In the genomic region with DNA sequence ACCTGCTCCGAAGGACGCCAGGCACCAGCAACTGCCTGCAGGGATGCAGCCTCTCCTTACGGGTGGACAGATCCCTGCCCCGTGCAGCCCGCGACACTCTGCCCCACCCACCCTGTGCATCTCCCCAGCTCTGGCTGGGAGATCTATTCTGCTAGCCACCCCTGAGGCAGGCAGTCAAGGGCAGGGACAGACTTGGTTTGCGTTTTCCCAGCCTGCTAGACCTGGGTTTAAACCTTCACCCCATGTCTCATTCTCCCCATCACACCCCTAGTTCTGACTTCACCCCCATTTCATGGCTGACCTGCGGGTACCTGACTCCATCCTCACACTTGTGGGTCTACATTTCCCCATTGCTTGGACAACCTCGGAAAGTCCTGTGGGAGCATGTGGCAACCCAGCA, we compare ENCODE assay signal across 10 mouse cellular contexts. TPM values are rescaled to one million over a fixed set of nuclear protein-coding genes. Genes with fewer than 3 reads are reported as not detected.
DNase-seq lines count a peak whose midpoint lies in the region; ATAC-seq and TF ChIP-seq lines count a peak whose summit lies in the region.
"Had no signal": no experiment of that assay in that cellular context is flagged by ENCODE, and none has a peak within 500 bp of the region (broad histone marks: within the 10 kb centered on the region; RNA-seq: fewer than 3 reads in every experiment).

TSS of gene Shisal1 (minus strand) at position 101 of the 400 bp plus-strand sequence.

- no peak for DNase-seq in heart, postnatal 4 days
- peak; percentile 52 for DNase-seq in ZHBTc4 (ENCODE audit: low read depth, low spot score)
- no peak for DNase-seq in spleen, adult 12 weeks (ENCODE audit: low spot score)
- no peak for DNase-seq in adrenal gland, adult 2 months
- DNase-seq in thymus, adult 2 months: no peak
- DNase-seq: thymus, postnatal 36 days had no signal

- no peaks in the 10 kb centered on the region for H3K9me3 ChIP-seq in heart, embryonic 15.5 days (replicated peaks)
- H3K9me3 ChIP-seq in hindbrain, embryonic 15.5 days: no peaks in the 10 kb centered on the region
- no peaks in the 10 kb centered on the region for H3K9me3 ChIP-seq in liver, embryonic 16.5 days (replicated peaks; ENCODE audit: control insufficient read depth, low read length)

- H3K4me1 ChIP-seq in heart, embryonic 15.5 days (replicated peaks): peaks cover 20% of the 10 kb centered on the region
- H3K4me1 ChIP-seq in hindbrain, embryonic 15.5 days (replicated peaks): peaks cover 49% of the 10 kb centered on the region
- H3K4me1 ChIP-seq in liver, embryonic 16.5 days (ENCODE audit: control insufficient read depth, low read depth, low read length): no peaks in the 10 kb centered on the region
- H3K4me1 ChIP-seq in thymus, adult 2 months (replicated peaks; ENCODE audit: control insufficient read depth, insufficient read depth, low read length): peaks cover 6% of the 10 kb centered on the region

- no peaks in the 10 kb centered on the region for H3K36me3 ChIP-seq in heart, embryonic 15.5 days
- no peaks in the 10 kb centered on the region for H3K36me3 ChIP-seq in hindbrain, embryonic 15.5 days
- no peaks in the 10 kb centered on the region for H3K36me3 ChIP-seq in liver, embryonic 16.5 days (ENCODE audit: control insufficient read depth, insufficient read depth)
- no peaks in the 10 kb centered on the region for H3K36me3 ChIP-seq in thymus, adult 2 months (ENCODE audit: control insufficient read depth, insufficient read depth, low read length)

- 25% methylated on average over 9 of the region's 9 CpGs for WGBS in heart, embryonic 15.5 days
- WGBS in hindbrain, embryonic 15.5 days: 17% methylated on average over 9 of the region's 9 CpGs
- WGBS in liver, embryonic 16.5 days (ENCODE audit: insufficient replicate concordance): 13% methylated on average over 9 of the region's 9 CpGs
- WGBS in thymus, adult 2 months: 47% methylated on average over 9 of the region's 9 CpGs

- H3K4me2 ChIP-seq in heart, embryonic 15.5 days: peak within 1 kb of the TSS; percentile 89
- H3K4me2 ChIP-seq in hindbrain, embryonic 15.5 days: peak within 1 kb of the TSS; percentile 87
- peak within 1 kb of the TSS; percentile 51 for H3K4me2 ChIP-seq in liver, embryonic 16.5 days (ENCODE audit: low read depth, low read length)

- peak within 1 kb of the TSS; percentile 49 for H3K4me3 ChIP-seq in heart, embryonic 15.5 days
- peak within 1 kb of the TSS; percentile 63 for H3K4me3 ChIP-seq in hindbrain, embryonic 15.5 days
- H3K4me3 ChIP-seq in liver, embryonic 16.5 days (ENCODE audit: low read depth, low read length): peak within 1 kb of the TSS; percentile 29; the same call in 1 of the 2 replicates
- no peak within 1 kb of the TSS for H3K4me3 ChIP-seq in thymus, adult 2 months (ENCODE audit: control insufficient read depth, insufficient read depth, low read length)

- no peak within 1 kb of the TSS for H3K27ac ChIP-seq in heart, embryonic 15.5 days
- H3K27ac ChIP-seq in hindbrain, embryonic 15.5 days (replicated peaks): peak within 1 kb of the TSS; percentile 67; the same call in 1 of the 2 replicates
- H3K27ac ChIP-seq in liver, embryonic 16.5 days (ENCODE audit: low read length): no peak within 1 kb of the TSS
- H3K27ac ChIP-seq in thymus, adult 2 months (ENCODE audit: control insufficient read depth, insufficient read depth, low read length): no peak within 1 kb of the TSS

- no peak for TF ChIP-seq CTCF in thymus, adult 2 months (IDR thresholded peaks at IDR 0.05; ENCODE audit: borderline replicate concordance, control insufficient read depth, extremely low read depth, insufficient read depth, low read length, poor library complexity)

- H3K9ac ChIP-seq in heart, embryonic 15.5 days: peak within 1 kb of the TSS; percentile 30
- H3K9ac ChIP-seq in hindbrain, embryonic 15.5 days: peak within 1 kb of the TSS; percentile 51
- H3K9ac ChIP-seq in liver, embryonic 16.5 days (ENCODE audit: low read depth, low read length): no peak within 1 kb of the TSS

- no peak for ATAC-seq in heart, embryonic 15.5 days (replicated peaks; ENCODE audit: insufficient number of reproducible peaks, insufficient read depth, low FRiP score, low read depth)
- no peak for ATAC-seq in hindbrain, embryonic 15.5 days (ENCODE audit: low FRiP score, low read depth)
- no peak for ATAC-seq in liver, embryonic 16.5 days (ENCODE audit: low read depth)

- TF ChIP-seq POLR2A in thymus, adult 2 months (IDR thresholded peaks at IDR 0.05; ENCODE audit: control insufficient read depth, extremely low read depth, insufficient read depth, low read length, poor library complexity): no peak

- peaks cover 80% of the 10 kb centered on the region for H3K27me3 ChIP-seq in heart, embryonic 15.5 days
- H3K27me3 ChIP-seq in hindbrain, embryonic 15.5 days: peaks cover 14% of the 10 kb centered on the region; the same call in 1 of the 2 replicates
- peaks cover 56% of the 10 kb centered on the region for H3K27me3 ChIP-seq in liver, embryonic 16.5 days (ENCODE audit: control insufficient read depth, insufficient read depth, low read depth, low read length)
- H3K27me3 ChIP-seq in thymus, adult 2 months (ENCODE audit: control insufficient read depth, insufficient read depth, low read length): peaks cover 9% of the 10 kb centered on the region; the same call in 1 of the 2 replicates

RNA-seq across cellular contexts. Expression of gene Shisal1, which starts in this region (rescaled TPM):
- 0.47 and 1.4 TPM in 2 replicates for polyA plus RNA-seq in heart, embryonic 15.5 days (2015; fragmentation: Nextera tagmentation; extraction: Ambion mirVana)
- 1 to 10 TPM; 2.3 to 3.2 TPM for total RNA-seq in heart, postnatal 4 days (2021)
- polyA plus RNA-seq in hindbrain, embryonic 15.5 days (2015; fragmentation: Nextera tagmentation; extraction: Ambion mirVana): 14.1 and 15.7 TPM in 2 replicates
- 0.15 and 0.21 TPM in 2 replicates for polyA plus RNA-seq in liver, embryonic 16.5 days (2015; fragmentation: Nextera tagmentation; extraction: Ambion mirVana)
- 1 to 10 TPM; 1.0 to 2.8 TPM for total RNA-seq in adrenal gland, adult 2 months (2021)
- 1.8 and 1.9 TPM in 2 replicates for polyA plus RNA-seq in adrenal gland, adult 2 months (2012; rRNA removed)
- polyA plus RNA-seq in thymus, adult 2 months (2012; rRNA removed): 9.3 and 10.4 TPM in 2 replicates
- total RNA-seq: MEL had no signal
